Mouse (Mus musculus): ENCODE measurements around the gene Fkbp10. TPM values are rescaled to one million over a fixed set of nuclear protein-coding genes. Genes with fewer than 3 reads are reported as not detected.

Fkbp10 gene
- polyA plus RNA-seq, 1 experiment from 2014 or later: 62.1 TPM

DNA sequence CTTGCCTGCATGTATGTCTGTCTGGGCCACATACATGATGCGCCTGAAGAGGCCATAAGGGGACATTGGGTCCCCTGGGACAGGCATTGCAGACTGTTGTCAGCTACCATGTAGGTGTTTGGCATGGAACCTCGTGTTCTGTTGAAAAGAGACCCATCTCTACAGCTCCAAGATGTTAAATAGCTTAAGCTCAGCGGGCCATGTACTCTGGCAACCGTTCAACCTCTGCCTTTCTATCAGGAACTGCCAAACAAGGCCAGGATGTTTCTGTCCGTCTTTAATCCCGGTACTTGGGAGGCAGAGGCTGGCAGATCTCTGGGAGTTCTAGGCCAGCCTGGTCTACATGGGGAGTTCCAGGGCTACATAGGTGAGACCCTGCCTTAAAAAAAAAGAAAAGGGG, 27.1 kb downstream of the Fkbp10 start:
- TF ChIP-seq CTCF (IDR thresholded peaks at IDR 0.05; ENCODE audit: low read depth): no peak
- no peak for TF ChIP-seq EP300 (optimal IDR thresholded peaks at IDR 0.05)
- Histone ChIP-seq H3K4me2 (replicated peaks; ENCODE audit: low read depth) (no peak overlapping the region), H3K9ac (ENCODE audit: low read length) (no peak overlapping the region), H3K4me3 (ENCODE audit: low read depth, low read length) (no peak overlapping the region), H3K4me1 (replicated peaks; ENCODE audit: control insufficient read depth, insufficient read depth) (peaks cover 4% of the 10 kb centered on the region; the same call in 1 of the 2 replicates), H3K36me3 (ENCODE audit: control insufficient read depth, insufficient read depth, low read length) (no peaks in the 10 kb centered on the region; the same call in 1 of the 2 replicates), H3K27me3 (ENCODE audit: control insufficient read depth, insufficient read depth, low read length) (no peaks in the 10 kb centered on the region), H3K9me3 (ENCODE audit: control insufficient read depth, low read length) (no peaks in the 10 kb centered on the region), H3K27ac (replicated peaks) (no peak overlapping the region)
- DNase-seq (ENCODE audit: low spot score) (no peak), ATAC-seq (ENCODE audit: low FRiP score, low TSS enrichment) (no peak)
- 82% methylated on average over 6 of the region's 6 CpGs for WGBS

DNA sequence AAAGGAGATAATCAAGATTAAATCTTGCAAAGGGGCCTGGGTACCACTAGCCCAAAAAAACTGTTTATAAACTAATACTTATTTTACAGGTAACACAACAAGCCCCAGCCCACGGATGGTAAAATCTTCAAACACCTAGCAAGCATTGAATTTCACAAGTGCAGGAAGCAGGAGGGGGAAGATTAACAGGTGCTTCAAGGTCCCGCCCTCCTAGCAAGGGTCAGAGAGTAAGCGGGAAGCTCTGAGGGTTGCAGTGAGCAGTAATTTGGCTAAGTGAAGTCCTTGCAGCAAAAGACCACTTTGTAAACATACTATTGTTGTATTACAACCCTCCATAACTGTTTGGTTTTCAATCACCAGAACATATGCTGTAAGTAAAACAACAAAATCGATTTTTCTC, 41.8 kb downstream of the Fkbp10 start:
- Histone ChIP-seq H3K9me3 (ENCODE audit: control insufficient read depth, low read length) (no peaks in the 10 kb centered on the region), H3K27ac (replicated peaks) (no peak overlapping the region), H3K4me2 (replicated peaks; ENCODE audit: low read depth) (no peak overlapping the region), H3K27me3 (ENCODE audit: control insufficient read depth, insufficient read depth, low read length) (no peaks in the 10 kb centered on the region), H3K36me3 (ENCODE audit: control insufficient read depth, insufficient read depth, low read length) (peaks cover 2% of the 10 kb centered on the region; the same call in 1 of the 2 replicates), H3K4me1 (replicated peaks; ENCODE audit: control insufficient read depth, insufficient read depth) (no peaks in the 10 kb centered on the region), H3K9ac (ENCODE audit: low read length) (no peak overlapping the region), H3K4me3 (ENCODE audit: low read depth, low read length) (no peak overlapping the region)
- no peak for DNase-seq (ENCODE audit: low spot score)
- TF ChIP-seq CTCF (IDR thresholded peaks at IDR 0.05; ENCODE audit: low read depth) (no peak), EP300 (optimal IDR thresholded peaks at IDR 0.05) (no peak)
- 62% methylated on average over 4 of the region's 4 CpGs for WGBS
- no peak for ATAC-seq (ENCODE audit: low FRiP score, low TSS enrichment)

DNA sequence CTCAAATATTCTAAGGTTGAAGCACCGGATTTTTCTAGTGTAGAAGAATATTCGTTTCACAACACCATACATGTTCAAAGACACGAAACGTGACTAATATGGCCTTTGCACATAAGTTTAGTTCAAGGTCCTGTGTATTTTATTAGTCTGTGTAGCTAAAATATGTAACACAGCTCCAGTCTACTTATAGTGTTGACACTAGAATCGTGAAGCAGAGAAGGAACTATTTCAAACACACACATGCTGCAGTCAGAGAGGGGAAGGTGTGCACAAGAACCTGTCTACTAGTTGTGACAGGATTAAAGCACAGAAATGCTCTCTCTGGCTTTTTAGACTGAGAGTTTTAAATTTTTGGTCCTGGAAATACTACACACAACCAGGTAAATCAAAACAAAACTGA, 42.2 kb downstream of the Fkbp10 start:
- Histone ChIP-seq H3K4me2 (replicated peaks; ENCODE audit: low read depth) (no peak overlapping the region), H3K27ac (replicated peaks) (no peak overlapping the region), H3K27me3 (ENCODE audit: control insufficient read depth, insufficient read depth, low read length) (no peaks in the 10 kb centered on the region), H3K4me1 (replicated peaks; ENCODE audit: control insufficient read depth, insufficient read depth) (no peaks in the 10 kb centered on the region), H3K36me3 (ENCODE audit: control insufficient read depth, insufficient read depth, low read length) (peaks cover 4% of the 10 kb centered on the region; the same call in 1 of the 2 replicates), H3K9ac (ENCODE audit: low read length) (no peak overlapping the region), H3K9me3 (ENCODE audit: control insufficient read depth, low read length) (no peaks in the 10 kb centered on the region), H3K4me3 (ENCODE audit: low read depth, low read length) (no peak overlapping the region)
- DNase-seq (ENCODE audit: low spot score) (no peak), ATAC-seq (ENCODE audit: low FRiP score, low TSS enrichment) (0 out of 2 replicates have a peak, but pooled peaks have one; percentile 40)
- 71% methylated on average over 5 of the region's 5 CpGs for WGBS
- TF ChIP-seq CTCF (IDR thresholded peaks at IDR 0.05; ENCODE audit: low read depth) (no peak), EP300 (optimal IDR thresholded peaks at IDR 0.05) (no peak)

DNA sequence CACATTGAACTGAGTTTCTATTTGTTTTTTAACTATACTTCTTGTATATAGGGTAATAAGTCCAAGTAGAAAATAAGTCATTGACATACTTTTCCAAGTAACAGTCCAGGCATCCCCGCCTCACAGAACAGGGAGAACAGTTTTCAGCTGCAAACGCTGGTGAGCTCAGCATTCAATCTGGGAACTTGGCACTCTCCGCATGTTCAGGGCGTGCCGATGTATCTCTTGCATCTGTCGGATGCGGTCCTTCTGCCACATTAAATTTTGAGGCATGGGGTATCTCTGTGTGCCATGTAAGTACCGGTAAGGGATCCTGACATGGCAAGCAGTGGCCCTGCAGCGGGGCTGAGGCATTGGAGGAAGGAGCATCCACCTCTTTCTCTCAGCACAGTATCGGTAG, 47.2 kb downstream of the Fkbp10 start:
- TF ChIP-seq EP300 (optimal IDR thresholded peaks at IDR 0.05) (no peak), CTCF (IDR thresholded peaks at IDR 0.05; ENCODE audit: low read depth) (no peak)

DNA sequence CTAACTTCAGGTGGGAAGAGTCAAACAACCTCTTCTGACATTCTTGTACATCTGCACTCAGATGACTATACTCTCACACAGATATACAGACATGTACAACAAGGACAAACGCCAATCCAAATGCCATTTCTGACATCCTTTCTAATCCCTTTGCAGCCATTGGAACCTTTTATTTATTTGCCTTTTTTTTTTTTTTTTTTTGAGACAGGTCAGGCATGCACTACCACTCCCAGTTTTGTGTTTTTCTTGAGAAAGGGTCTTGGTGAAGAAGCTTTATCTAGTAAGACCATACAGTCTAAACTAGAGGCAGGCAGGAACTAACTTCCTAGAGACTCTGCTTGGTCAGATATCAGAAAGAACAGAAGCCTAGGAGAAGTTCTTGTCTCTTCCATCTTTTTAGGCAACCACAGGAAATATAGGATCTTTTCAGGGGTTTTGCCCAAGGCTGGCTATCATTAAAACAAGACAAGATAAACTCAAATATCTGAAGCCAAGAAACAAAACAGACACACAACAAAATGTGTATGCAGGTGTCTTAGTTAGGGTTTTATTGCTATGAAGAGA, 49.8 kb downstream of the Fkbp10 start:
- Histone ChIP-seq H3K27ac (replicated peaks) (no peak overlapping the region), H3K27me3 (ENCODE audit: control insufficient read depth, insufficient read depth, low read length) (no peaks in the 10 kb centered on the region), H3K4me1 (replicated peaks; ENCODE audit: control insufficient read depth, insufficient read depth) (no peaks in the 10 kb centered on the region), H3K9ac (ENCODE audit: low read length) (no peak overlapping the region), H3K36me3 (ENCODE audit: control insufficient read depth, insufficient read depth, low read length) (peaks cover 4% of the 10 kb centered on the region; the same call in 1 of the 2 replicates), H3K4me3 (ENCODE audit: low read depth, low read length) (no peak overlapping the region), H3K9me3 (ENCODE audit: control insufficient read depth, low read length) (no peaks in the 10 kb centered on the region), H3K4me2 (replicated peaks; ENCODE audit: low read depth) (no peak overlapping the region)
- TF ChIP-seq EP300 (optimal IDR thresholded peaks at IDR 0.05) (no peak), CTCF (IDR thresholded peaks at IDR 0.05; ENCODE audit: low read depth) (no peak)
- ATAC-seq (ENCODE audit: low FRiP score, low TSS enrichment) (no peak), DNase-seq (ENCODE audit: low spot score) (no peak)
- WGBS: 82% methylated on average over 1 of the region's 1 CpGs

More for the DNA sequence above, 47.2 kb downstream of the Fkbp10 start:
- no peak overlapping the region for H3K4me2 ChIP-seq (replicated peaks; ENCODE audit: low read depth)
- H3K4me3 ChIP-seq (ENCODE audit: low read depth, low read length): no peak overlapping the region
- H3K9me3 ChIP-seq (ENCODE audit: control insufficient read depth, low read length): no peaks in the 10 kb centered on the region
- no peak overlapping the region for H3K27ac ChIP-seq (replicated peaks)
- 83% methylated on average over 10 of the region's 10 CpGs for WGBS
- peaks cover 4% of the 10 kb centered on the region; the same call in 1 of the 2 replicates for H3K36me3 ChIP-seq (ENCODE audit: control insufficient read depth, insufficient read depth, low read length)
- ATAC-seq (ENCODE audit: low FRiP score, low TSS enrichment) (no peak), DNase-seq (ENCODE audit: low spot score) (no peak)
- no peak overlapping the region for H3K9ac ChIP-seq (ENCODE audit: low read length)
- no peaks in the 10 kb centered on the region for H3K27me3 ChIP-seq (ENCODE audit: control insufficient read depth, insufficient read depth, low read length)
- H3K4me1 ChIP-seq (replicated peaks; ENCODE audit: control insufficient read depth, insufficient read depth): no peaks in the 10 kb centered on the region

DNA sequence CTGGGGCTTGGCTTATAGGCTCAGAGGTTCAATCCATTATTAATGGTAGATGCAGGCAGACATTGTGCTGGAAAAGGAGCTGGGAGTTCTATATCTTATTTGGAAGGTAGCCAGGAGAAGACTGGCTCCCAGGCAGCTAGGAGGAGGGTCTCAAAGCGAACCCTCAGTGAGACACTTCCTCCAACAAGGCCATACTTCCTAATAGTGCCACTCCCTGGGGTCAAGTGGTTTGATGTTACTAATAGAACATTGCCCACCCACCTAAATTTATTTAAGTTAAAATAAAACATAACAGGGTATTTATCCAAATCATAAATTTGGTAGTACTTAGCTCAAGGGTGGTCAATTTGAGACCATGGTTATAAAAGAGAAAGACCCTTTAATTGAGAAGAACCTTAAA, 50.3 kb downstream of the Fkbp10 start:
- TF ChIP-seq CTCF (IDR thresholded peaks at IDR 0.05; ENCODE audit: low read depth) (no peak), EP300 (optimal IDR thresholded peaks at IDR 0.05) (no peak)
- Histone ChIP-seq H3K27ac (replicated peaks) (no peak overlapping the region), H3K9me3 (ENCODE audit: control insufficient read depth, low read length) (no peaks in the 10 kb centered on the region), H3K9ac (ENCODE audit: low read length) (no peak overlapping the region), H3K27me3 (ENCODE audit: control insufficient read depth, insufficient read depth, low read length) (no peaks in the 10 kb centered on the region), H3K4me2 (replicated peaks; ENCODE audit: low read depth) (no peak overlapping the region), H3K4me1 (replicated peaks; ENCODE audit: control insufficient read depth, insufficient read depth) (no peaks in the 10 kb centered on the region), H3K36me3 (ENCODE audit: control insufficient read depth, insufficient read depth, low read length) (peaks cover 4% of the 10 kb centered on the region; the same call in 1 of the 2 replicates), H3K4me3 (ENCODE audit: low read depth, low read length) (no peak overlapping the region)
- ATAC-seq (ENCODE audit: low FRiP score, low TSS enrichment) (no peak), DNase-seq (ENCODE audit: low spot score) (no peak)
- 62% methylated on average over 1 of the region's 1 CpGs for WGBS

Measured in stomach, postnatal 0 days (tissue).